Mouse (Mus musculus): Measurements from ENCODE around the gene Tubgcp5.

- TF ChIP-seq CTCF (conservative IDR thresholded peaks at IDR 0.05; ENCODE audit: low read length) (no peak), POU5F1 (IDR thresholded peaks at IDR 0.05; ENCODE audit: borderline replicate concordance, low read length) (no peak)
Measured at GRCm38 (mm10) chr7:55780011-55780410, 13.9 kb upstream of the Tubgcp5 start.
